Mouse (Mus musculus) kidney, embryonic 15.5 days (tissue): ENCODE results near the gene Asah2. TPM values are rescaled to one million over a fixed set of nuclear protein-coding genes. Genes with fewer than 3 reads are reported as not detected.

Source experiments
- ATAC-seq: fragments of 200-750 bp; cut with Nextera tagmentation; replicated peaks from 2 replicates; pipeline ENCODE4 v1.8.0; 2017; ENCODE audit warnings: moderate TSS enrichment; ENCODE audit not compliant: low FRiP score
- H3K27ac ChIP-seq: fragments of 300-500 bp; sonication (generic); 2 replicates; pipeline ENCODE4 v1.5.1; 2015; ENCODE audit warnings: mild to moderate bottlenecking, inconsistent platforms
- H3K27me3 ChIP-seq: fragments of 300-500 bp; sonication (generic); 2 replicates; pipeline ENCODE4 v1.6.1; 2015; ENCODE audit warnings: inconsistent platforms
- H3K36me3 ChIP-seq: fragments of 300-500 bp; sonication (generic); 2 replicates; pipeline ENCODE4 v1.6.1; 2015; ENCODE audit warnings: inconsistent platforms
- H3K4me1 ChIP-seq: fragments of 300-500 bp; sonication (generic); 2 replicates; pipeline ENCODE4 v1.6.1; 2015; ENCODE audit warnings: inconsistent platforms
- H3K4me2 ChIP-seq: fragments of 300-500 bp; sonication (generic); 2 replicates; pipeline ENCODE4 v1.6.1; 2015; ENCODE audit warnings: moderate library complexity, mild to moderate bottlenecking, inconsistent platforms
- H3K4me3 ChIP-seq: fragments of 300-500 bp; sonication (generic); replicated peaks from 2 replicates; pipeline ENCODE4 v1.5.1; 2015; ENCODE audit warnings: mild to moderate bottlenecking, inconsistent platforms
- H3K9ac ChIP-seq: fragments of 300-500 bp; sonication (generic); 2 replicates; pipeline ENCODE4 v1.6.1; 2015; ENCODE audit warnings: mild to moderate bottlenecking, inconsistent platforms
- H3K9me3 ChIP-seq: fragments of 300-500 bp; sonication (generic); replicated peaks from 2 replicates; pipeline ENCODE4 v1.6.1; 2016; ENCODE audit warnings: inconsistent platforms
- WGBS: fragments of 180-500 bp; shearing (Covaris S2); methylation state at CpG from one replicate; pipeline ENCODE4 v1.1.7; 2015; ENCODE audit warnings: mixed read lengths; 5-methylcytosine and 5-hydroxymethylcytosine counted together
- polyA plus RNA-seq: library from polyadenylated mRNA; unstranded; fragments of >200 nt; fragmentation: Nextera tagmentation; extraction: Ambion mirVana; gene quantifications from 2 replicates; pipeline ENCODE4 v1.2.1, GENCODE M21; 2015

Gene Asah2
- polyA plus RNA-seq, 1 experiment from 2014 or later, result 1.9 TPM

DNA sequence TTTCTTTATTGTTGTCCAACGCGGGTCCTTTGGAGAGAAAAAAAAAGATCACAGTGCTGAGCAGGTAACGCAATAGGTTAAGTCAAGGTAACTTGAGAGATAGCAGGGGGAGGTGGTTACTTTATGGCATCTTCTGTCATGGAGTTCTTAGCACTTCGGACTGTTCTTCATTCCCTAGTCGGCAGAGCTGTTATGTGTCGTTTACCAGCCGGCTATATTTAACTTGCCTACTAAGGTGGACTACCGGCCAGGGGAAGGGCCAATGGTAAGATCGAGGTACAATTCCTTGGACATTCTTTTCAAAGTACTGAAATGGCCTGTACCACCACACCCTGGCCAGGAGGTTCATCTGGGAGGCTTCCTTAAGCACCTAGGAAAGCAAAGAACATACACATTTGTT lies 16.1 kb upstream of the Asah2 start:
- H3K4me3 ChIP-seq, result no peak overlapping the region
- no peak overlapping the region for H3K9ac ChIP-seq
- ATAC-seq, result no peak
- H3K27ac ChIP-seq, result no peak overlapping the region
- H3K4me2 ChIP-seq, result no peak overlapping the region
- H3K9me3 ChIP-seq, result no peaks in the 10 kb centered on the region
- H3K4me1 ChIP-seq, result peaks cover 7% of the 10 kb centered on the region; the same call in 1 of the 2 replicates
- 77% methylated on average over 9 of the region's 9 CpGs for WGBS
- H3K27me3 ChIP-seq, result no peaks in the 10 kb centered on the region
- peaks cover 40% of the 10 kb centered on the region for H3K36me3 ChIP-seq

DNA sequence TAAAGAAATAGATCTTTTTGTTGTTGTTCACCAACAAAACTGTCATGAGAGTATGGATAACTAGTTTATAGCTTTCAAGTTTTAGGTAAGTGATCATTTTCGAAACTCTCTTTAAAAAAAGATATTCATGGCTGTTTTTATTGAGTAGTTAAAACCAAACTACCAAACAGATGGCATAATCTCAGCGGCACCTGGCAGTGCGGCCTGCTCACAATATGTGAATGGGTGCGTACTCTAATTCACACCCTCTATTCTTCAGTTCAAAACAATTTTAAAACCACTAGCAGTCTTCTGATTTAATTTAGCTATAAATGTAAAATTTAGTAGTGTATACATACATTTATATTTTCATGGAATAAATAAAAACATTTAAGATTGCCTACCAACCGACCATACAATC lies 15.2 kb upstream of the Asah2 start:
- Histone ChIP-seq H3K9ac (no peak overlapping the region), H3K36me3 (peaks cover 33% of the 10 kb centered on the region), H3K27ac (no peak overlapping the region), H3K9me3 (no peaks in the 10 kb centered on the region), H3K27me3 (no peaks in the 10 kb centered on the region), H3K4me3 (no peak overlapping the region), H3K4me1 (peaks cover 7% of the 10 kb centered on the region; the same call in 1 of the 2 replicates), H3K4me2 (no peak overlapping the region)
- 95% methylated on average over 5 of the region's 5 CpGs for WGBS
- no peak for ATAC-seq

DNA sequence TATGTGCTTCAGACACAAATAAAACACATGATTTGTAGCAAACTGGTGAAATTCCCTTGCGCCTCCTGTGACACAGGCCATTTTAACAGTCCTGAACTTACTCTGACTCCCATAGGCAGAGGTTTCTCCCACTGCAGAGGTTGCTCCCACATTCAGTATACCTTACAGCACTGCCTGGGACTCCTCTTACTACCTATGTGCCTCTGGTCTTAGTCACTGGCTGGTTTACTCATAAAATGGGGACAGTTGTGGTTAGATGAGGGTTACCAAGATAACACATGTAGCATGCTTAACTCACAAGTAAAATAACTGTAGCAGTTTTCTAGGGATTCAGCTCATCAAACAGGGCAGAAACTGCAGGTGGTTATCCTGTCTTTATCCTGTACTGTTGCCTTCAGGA lies 12.8 kb upstream of the Asah2 start:
- ATAC-seq, result peak; percentile 36; the same call in 1 of the 2 replicates
- H3K9ac ChIP-seq, result no peak overlapping the region
- H3K4me3 ChIP-seq, result no peak overlapping the region
- WGBS, result 39% methylated on average over 1 of the region's 1 CpGs
- H3K4me1 ChIP-seq, result peaks cover 7% of the 10 kb centered on the region; the same call in 1 of the 2 replicates
- no peaks in the 10 kb centered on the region for H3K27me3 ChIP-seq
- H3K9me3 ChIP-seq, result no peaks in the 10 kb centered on the region
- H3K36me3 ChIP-seq, result peaks cover 32% of the 10 kb centered on the region
- peak overlapping the region; percentile 45; the same call in 1 of the 2 replicates for H3K27ac ChIP-seq
- H3K4me2 ChIP-seq, result no peak overlapping the region

DNA sequence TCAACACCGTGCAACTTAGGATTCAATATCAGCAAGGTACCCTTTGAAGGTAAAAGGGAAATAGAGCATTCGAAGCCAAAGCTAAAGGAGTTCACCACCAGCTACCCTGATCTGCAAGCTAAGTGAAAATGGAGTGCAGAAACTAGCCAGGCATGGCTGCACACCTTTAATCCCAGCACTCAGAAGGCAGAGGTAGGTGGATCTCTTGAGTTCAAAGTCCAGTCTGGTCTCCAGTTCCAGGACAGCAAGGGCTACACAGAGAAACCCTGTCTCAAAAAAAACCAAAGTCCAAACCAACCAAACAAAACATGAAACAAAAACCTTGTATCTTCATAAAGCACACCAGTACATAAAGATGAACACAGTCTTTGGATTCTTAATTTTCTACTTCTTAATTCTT lies 11.7 kb upstream of the Asah2 start:
- 80% methylated on average over 2 of the region's 2 CpGs for WGBS
- Histone ChIP-seq H3K4me1 (peaks cover 7% of the 10 kb centered on the region; the same call in 1 of the 2 replicates), H3K9ac (no peak overlapping the region), H3K27me3 (no peaks in the 10 kb centered on the region), H3K27ac (0 out of 2 replicates have a peak overlapping the region, but pooled peaks have one; percentile 5), H3K4me3 (no peak overlapping the region), H3K36me3 (peaks cover 22% of the 10 kb centered on the region), H3K9me3 (no peaks in the 10 kb centered on the region), H3K4me2 (no peak overlapping the region)
- no peak for ATAC-seq

DNA sequence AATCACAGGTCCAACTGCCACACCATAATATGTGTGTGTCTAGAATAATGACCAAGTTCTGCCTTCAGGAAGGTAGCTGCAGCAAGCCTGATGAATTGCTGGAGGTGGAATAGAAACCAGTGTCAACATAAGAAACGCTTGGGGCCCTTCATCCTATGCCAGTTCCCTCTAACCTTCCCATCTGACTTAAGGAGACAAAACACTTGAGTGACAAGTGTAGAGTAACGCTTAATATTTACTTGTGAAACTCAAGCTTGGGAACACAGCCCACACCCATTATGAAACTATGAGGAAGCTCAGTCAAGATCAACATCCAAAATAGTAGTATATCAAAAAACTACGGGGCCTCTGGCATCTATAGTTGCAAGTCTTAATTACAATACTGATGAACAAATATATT lies 10.5 kb upstream of the Asah2 start:
- Histone ChIP-seq H3K27me3 (no peaks in the 10 kb centered on the region), H3K4me3 (no peak overlapping the region), H3K9ac (no peak overlapping the region), H3K9me3 (no peaks in the 10 kb centered on the region), H3K27ac (no peak overlapping the region), H3K4me1 (peaks cover 7% of the 10 kb centered on the region; the same call in 1 of the 2 replicates), H3K36me3 (peaks cover 12% of the 10 kb centered on the region), H3K4me2 (no peak overlapping the region)
- WGBS, result 68% methylated on average over 3 of the region's 3 CpGs
- no peak for ATAC-seq

DNA sequence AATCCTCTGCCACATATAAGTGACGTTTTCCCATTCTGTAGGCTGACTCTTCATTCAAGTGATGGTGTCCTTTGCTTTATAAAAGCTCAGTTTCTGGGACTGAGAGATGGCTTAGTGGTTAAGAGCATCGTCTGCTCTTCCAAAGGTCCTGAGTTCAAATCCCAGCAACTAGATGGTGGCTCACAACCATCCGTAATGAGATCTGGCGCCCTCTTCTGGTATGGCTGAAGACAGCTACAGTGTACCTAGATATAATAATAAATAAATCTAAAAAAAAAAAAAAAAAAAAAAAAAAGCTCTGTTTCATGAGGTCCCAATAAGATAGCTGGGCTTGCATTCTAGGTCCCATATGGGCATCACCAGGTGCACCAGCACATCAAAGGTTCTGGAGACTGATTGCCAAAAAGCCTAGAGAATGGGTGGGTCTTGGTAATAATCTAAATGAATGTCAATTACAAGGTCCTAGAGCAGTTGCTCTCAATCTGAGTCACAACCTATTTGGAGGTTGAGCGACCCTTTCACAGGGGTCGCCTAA lies 9.5 kb upstream of the Asah2 start:
- Histone ChIP-seq H3K9ac (no peak overlapping the region), H3K9me3 (no peaks in the 10 kb centered on the region), H3K4me1 (peaks cover 9% of the 10 kb centered on the region), H3K4me3 (no peak overlapping the region), H3K27ac (no peak overlapping the region), H3K4me2 (no peak overlapping the region), H3K36me3 (peaks cover 12% of the 10 kb centered on the region), H3K27me3 (no peaks in the 10 kb centered on the region)
- WGBS, result 84% methylated on average over 6 of the region's 6 CpGs
- no peak for ATAC-seq

DNA sequence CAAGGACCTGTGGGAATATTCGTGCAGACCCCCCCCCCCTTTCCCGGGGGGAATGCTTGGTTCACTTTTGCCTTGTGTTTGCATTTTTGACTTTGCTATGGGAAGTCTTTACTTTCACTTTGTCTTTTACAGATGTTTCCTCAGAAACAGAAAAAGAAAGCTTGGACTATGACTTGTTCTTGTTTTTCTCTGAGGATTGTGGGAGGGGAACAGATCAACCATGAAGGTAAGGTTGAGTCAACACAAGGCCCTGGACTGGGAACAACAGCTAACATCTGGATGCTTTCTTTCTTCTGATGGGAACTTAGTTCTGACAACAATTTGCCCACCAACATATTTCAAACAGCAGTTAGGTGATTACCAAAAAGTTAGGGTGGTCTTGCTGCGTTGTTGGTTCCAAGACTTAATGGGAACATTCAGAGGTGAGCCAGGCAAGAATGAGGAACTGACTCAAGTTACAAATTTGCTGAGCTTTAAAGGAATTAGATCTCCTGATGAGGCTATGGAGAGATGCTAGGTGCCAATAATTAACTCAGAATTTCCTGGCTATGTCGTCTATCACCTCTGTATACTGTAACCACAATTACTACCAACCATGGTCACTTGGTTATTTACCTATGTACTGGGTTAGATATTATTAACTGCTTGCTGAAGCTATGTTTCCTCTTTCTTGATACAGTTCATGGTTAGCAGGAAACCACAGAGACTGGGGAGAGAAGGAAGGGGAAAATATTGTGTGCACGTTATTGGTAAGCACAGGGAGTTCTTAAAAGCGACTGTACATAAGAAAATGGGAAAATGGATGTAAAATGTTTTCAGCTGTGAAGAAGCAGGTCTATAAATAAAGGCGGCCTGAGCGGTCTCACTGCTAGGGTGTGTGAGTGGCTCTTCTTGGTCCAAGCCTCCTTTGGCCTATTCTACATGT lies 4.1 kb upstream of the Asah2 start:
- WGBS, result 69% methylated on average over 8 of the region's 8 CpGs
- no peaks in the 10 kb centered on the region for H3K36me3 ChIP-seq
- no peaks in the 10 kb centered on the region for H3K27me3 ChIP-seq
- H3K27ac ChIP-seq, result peak overlapping the region; percentile 65
- ATAC-seq, result peak; percentile 46; the same call in 1 of the 2 replicates
- H3K4me2 ChIP-seq, result no peak overlapping the region
- no peak overlapping the region for H3K9ac ChIP-seq
- no peak overlapping the region for H3K4me3 ChIP-seq
- H3K4me1 ChIP-seq, result peaks cover 19% of the 10 kb centered on the region
- no peaks in the 10 kb centered on the region for H3K9me3 ChIP-seq

DNA sequence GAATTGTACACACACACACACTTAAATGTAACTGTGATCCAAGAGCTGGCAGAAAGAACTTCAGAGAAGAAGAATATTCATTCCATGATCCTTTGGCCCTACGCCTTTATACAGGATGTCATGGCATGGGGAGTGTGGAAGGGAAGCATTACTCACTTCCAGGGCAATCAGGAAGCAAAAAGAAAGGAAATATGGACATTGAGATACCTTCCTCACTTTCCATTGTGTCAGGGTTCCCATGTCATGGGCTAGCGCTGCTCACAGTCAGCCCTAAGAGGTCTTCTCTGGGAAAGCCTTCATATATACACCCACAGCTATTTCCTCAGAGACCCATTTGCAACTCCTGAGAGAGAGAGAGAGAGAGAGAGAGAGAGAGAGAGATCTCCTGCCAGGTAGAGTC lies 1.3 kb downstream of the Asah2 start:
- Histone ChIP-seq H3K27ac (peak overlapping the region; percentile 95; the same call in 1 of the 2 replicates), H3K4me2 (peak overlapping the region; percentile 54), H3K27me3 (no peaks in the 10 kb centered on the region), H3K4me1 (peaks cover 21% of the 10 kb centered on the region), H3K36me3 (no peaks in the 10 kb centered on the region), H3K4me3 (peak overlapping the region; percentile 72), H3K9me3 (no peaks in the 10 kb centered on the region), H3K9ac (no peak overlapping the region)
- no peak for ATAC-seq
- WGBS, result 91% methylated on average over 2 of the region's 2 CpGs

DNA sequence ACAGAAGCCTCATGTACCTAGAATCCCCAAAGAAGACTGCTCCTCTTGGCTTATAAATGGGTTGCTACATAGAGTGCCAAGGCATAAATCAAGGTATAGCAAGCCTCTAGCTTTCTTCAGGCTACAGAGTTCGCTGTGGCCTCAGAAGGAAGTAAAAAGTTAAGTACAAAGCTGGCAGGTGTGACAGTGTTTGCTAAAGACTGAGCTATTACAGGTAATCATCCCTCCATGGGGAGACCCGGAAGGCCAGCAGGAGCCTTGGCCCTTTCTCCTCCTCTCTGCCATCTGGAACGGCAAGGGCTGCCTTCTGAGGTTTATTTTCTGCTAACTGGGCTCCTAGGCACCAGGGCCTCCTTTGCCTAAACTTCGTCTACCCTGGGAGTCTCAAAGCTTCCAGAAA lies 3.8 kb downstream of the Asah2 start:
- Histone ChIP-seq H3K36me3 (no peaks in the 10 kb centered on the region), H3K27me3 (no peaks in the 10 kb centered on the region), H3K4me3 (no peak overlapping the region), H3K27ac (no peak overlapping the region), H3K4me1 (peaks cover 12% of the 10 kb centered on the region), H3K4me2 (no peak overlapping the region), H3K9me3 (no peaks in the 10 kb centered on the region), H3K9ac (no peak overlapping the region)
- 68% methylated on average over 4 of the region's 4 CpGs for WGBS
- no peak for ATAC-seq

DNA sequence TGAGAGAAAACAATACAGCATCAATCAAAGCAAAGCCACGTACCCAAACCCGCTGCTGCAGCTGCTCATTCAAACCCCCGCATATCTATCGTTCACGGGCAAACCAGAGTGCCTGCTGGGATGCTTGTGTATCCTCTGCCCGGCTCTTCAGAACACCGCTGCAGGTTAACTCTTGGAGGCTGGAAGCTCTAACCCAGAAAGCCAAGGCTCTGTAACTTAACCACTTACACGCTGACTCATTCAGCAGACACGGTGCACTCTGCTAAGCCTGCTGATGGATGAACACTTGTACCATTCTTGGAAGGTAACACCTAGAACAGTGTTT lies 5.1 kb downstream of the Asah2 start:
- H3K4me1 ChIP-seq, result peaks cover 10% of the 10 kb centered on the region
- 14% methylated on average over 9 of the region's 9 CpGs for WGBS
- peak overlapping the region; percentile 16; the same call in 1 of the 2 replicates for H3K4me3 ChIP-seq
- H3K27ac ChIP-seq, result no peak overlapping the region
- peak overlapping the region; percentile 44 for H3K4me2 ChIP-seq
- no peak overlapping the region for H3K9ac ChIP-seq
- H3K27me3 ChIP-seq, result no peaks in the 10 kb centered on the region
- no peaks in the 10 kb centered on the region for H3K36me3 ChIP-seq
- H3K9me3 ChIP-seq, result no peaks in the 10 kb centered on the region
- ATAC-seq, result no peak

DNA sequence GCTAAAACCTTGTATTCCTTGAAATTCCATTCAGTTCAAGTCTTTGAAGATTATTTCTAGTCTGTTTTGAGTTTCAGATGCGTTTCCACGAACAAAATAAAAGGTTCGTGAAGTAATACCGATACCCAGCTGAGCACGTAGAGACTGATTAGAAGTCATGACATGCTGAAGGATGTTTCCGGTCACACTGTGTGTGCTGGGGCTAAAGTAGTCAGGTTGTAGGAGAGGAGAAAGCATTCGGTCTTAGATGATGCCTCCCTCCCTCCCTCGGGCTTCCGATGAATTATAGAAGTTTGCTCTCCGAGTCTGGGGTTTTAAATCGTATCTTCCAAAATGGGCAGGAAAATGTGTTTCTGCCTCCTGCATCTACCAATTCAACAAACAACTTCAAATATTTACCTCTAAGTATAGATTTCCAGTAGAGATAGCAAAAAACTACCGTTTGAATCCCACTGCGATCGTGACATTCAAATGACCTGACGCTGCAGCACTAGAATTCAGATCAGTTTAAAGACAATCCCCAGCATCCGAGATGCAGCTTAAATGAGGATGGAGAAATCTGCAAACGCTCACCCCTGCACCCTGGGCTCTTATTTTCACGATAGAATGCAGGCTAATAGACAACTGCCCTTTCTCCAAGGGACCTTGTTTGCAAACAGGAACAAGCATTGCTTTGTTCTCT lies 5.6 kb downstream of the Asah2 start:
- H3K4me2 ChIP-seq, result peak overlapping the region; percentile 44
- peaks cover 10% of the 10 kb centered on the region for H3K4me1 ChIP-seq
- peak overlapping the region; percentile 16; the same call in 1 of the 2 replicates for H3K4me3 ChIP-seq
- H3K27ac ChIP-seq, result no peak overlapping the region
- WGBS, result 35% methylated on average over 18 of the region's 18 CpGs
- no peak for ATAC-seq
- no peaks in the 10 kb centered on the region for H3K36me3 ChIP-seq
- no peaks in the 10 kb centered on the region for H3K9me3 ChIP-seq
- no peak overlapping the region for H3K9ac ChIP-seq
- H3K27me3 ChIP-seq, result no peaks in the 10 kb centered on the region

DNA sequence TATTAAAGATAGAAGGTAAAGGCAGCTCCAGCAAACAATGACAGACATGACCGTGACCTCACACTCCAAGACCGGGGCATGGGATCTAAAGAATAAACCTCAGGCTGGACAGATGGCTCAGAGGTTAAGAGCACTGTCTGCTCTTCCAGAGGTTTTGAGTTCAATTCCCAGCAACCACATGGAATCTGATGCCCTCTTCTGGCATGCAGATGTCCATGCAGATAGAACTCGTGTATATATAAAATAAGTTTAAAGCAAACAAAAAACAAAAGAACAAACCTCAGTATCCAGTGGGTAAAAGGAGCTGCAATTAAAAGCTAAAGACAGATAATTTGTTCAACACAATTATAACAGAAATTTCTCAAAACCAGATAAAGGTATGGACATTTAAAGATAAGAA lies 9.4 kb downstream of the Asah2 start:
- WGBS, result 75% methylated on average over 3 of the region's 3 CpGs
- no peaks in the 10 kb centered on the region for H3K9me3 ChIP-seq
- no peaks in the 10 kb centered on the region for H3K36me3 ChIP-seq
- H3K4me2 ChIP-seq, result no peak overlapping the region
- H3K4me3 ChIP-seq, result no peak overlapping the region
- ATAC-seq, result no peak
- no peaks in the 10 kb centered on the region for H3K27me3 ChIP-seq
- H3K27ac ChIP-seq, result no peak overlapping the region
- H3K4me1 ChIP-seq, result peaks cover 10% of the 10 kb centered on the region
- no peak overlapping the region for H3K9ac ChIP-seq
